Mouse (Mus musculus): ENCODE data around the gene Cd63.
A peak's percentile ranks its signal among the peaks of the same experiment; 100 is the strongest.

Gene Cd63

DNA sequence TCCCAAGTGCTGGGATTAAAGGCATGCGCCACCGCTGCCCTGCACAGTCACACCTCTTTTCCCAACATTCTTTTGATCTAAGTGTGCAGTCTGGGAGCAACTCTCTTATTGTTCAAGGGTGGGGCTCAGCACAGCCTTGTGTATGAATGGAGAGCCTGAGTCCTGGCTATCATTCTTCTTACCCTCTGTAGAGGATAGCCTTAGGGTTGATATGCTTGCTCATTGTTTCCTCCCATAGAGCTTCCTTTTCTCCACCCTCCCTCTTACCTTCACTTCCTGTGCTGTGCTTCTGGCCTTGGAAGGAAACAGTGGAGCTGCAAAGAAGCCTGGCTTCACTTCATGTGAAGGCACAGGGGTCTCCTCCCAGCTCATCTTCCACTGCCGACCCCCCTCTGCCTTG is at the start of gene Cd63:
Gene Cd63 (plus strand): TSS at position 292 of the 400 bp plus-strand sequence.
- DNase-seq (ENCODE audit: low read depth, low spot score), result no peak

DNA sequence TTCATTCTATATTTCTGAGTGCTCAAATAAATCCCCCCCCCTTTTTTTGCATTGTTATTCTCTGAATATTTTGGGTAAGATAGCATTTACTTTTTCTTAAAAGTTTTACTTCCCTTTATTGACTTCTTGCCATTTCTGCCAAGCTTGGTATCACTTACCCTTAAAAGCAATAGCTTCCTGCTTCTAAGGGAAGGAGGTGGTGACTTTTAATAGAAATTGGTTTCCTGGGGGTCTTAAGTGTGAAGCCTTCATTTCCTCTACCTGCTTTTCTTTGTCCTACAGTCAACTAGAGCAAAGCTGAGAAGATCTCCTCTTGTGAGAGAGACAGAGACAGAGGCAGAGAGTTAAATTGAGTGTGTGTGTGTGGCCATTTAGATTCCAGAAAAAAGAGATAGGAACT is 39.6 kb upstream of the Cd63 start:
- DNase-seq (ENCODE audit: low read depth, low spot score), result no peak

DNA sequence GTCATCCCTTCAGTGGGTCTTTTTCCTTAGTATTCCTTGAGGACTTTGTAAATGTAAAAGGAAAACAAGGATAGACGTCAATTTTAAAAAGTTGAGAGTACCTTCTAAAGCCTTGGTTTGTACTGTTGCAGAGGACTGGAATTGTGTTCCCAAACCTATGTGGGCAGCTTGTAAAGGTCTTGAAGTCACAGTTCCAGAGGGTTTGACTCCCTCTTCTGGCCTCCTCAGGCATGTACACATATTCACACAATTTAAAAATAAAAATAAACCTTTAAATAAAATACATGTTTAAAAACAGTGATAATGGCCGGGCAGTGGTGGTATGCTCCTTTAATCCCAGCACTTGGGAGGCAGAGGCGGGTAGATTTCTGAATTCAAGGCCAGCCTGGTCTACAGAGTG is 34.7 kb upstream of the Cd63 start:
- no peak for DNase-seq (ENCODE audit: low read depth, low spot score)

DNA sequence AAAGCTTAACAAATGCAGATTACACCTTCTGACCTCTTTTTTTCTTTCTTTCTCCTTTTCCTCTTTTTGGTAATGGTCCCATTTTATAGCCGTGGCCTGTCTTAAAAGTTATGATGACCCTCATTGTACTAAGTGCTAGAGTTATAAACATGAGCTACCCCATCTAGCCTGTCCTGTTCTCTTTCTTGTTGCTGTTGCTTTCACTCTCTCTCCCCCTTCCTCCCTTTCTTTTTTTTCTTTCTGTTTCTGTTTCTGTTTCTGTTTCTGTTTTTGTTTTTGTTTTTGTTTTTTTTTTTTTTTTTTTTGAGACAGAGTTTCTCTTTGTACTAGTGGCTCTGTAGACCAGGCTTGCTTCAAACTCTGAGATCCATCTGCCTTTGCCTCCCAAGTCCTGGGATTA is 34.3 kb upstream of the Cd63 start:
- no peak for DNase-seq (ENCODE audit: low read depth, low spot score)

DNA sequence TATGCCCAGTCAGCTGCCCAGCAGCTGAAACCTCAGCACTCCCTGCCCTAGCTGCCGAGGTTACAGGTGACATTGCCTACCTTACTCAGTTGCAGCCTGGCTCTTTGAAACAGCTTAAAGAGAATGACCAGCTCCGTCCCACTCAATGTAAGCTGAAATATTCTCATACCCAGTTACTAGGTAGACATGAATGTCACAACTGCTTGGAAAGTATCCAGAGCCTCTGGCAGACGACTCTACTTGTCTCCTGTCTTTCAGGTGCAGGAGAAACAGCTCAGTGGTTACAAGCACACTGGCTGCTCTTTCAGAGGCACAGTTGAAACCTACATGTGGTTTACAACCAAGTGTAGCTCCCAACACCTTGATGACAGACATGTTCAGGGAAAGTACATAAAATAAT is 30.4 kb upstream of the Cd63 start:
- no peak for DNase-seq (ENCODE audit: low read depth, low spot score)

DNA sequence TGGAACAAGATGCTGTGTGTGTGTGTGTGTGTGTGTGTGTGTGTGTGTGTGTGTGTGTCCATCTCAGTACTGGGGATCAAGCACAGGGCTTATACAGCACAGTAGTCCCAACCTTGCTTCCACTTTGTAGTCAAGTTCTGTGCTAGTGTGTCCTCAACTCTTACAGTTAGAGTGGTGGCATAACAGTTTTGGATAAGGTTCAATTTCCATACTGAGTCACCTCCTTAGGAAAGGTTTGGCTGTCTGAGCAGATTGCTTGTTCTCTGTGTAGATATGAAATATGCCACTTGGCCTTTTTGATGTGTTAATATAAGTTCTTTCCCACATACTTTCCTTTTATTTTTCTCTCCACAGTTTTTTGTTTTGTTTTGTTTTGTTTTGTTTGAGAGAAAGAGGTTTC is 22.5 kb upstream of the Cd63 start:
- DNase-seq (ENCODE audit: low read depth, low spot score), result no peak

DNA sequence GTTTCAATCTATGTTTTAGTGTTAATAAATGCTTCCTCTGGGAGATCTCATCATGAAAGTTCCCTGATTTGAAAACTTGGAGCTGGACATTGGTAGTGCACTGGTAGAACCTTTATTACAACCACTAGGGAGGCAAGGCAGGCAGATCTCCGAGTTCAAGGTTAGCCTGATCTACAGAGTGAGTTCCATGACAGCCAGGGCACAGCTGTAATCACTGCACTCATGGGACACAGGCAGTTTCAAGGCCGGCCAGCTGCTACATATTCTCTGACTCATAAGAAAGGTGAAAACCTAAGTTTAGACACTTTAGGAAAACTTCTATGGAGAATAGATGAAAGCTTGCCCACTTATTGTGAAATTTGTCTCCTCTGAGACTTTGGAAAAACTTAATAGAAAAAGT is 22.0 kb upstream of the Cd63 start:
- DNase-seq (ENCODE audit: low read depth, low spot score), result no peak

DNA sequence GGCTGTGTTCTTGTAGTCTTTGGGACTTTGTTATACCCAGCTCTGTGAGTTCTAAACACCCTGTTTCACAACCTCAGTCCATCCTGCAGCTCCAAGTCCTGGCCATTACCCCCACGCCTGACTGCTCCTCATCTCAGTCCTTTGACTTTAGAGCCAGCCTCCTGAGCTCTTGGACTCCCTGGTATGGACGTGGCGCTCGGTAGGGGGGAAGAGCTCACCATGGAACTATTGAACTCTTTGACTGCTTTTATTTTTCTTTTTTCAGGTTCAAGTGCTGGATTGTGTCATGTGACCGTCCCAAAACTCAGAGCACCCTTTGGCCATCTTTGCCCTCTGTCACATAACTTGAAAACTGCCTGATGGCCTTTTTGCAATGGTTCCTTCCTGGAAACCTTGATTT is 18.7 kb upstream of the Cd63 start:
- no peak for DNase-seq (ENCODE audit: low read depth, low spot score)

DNA sequence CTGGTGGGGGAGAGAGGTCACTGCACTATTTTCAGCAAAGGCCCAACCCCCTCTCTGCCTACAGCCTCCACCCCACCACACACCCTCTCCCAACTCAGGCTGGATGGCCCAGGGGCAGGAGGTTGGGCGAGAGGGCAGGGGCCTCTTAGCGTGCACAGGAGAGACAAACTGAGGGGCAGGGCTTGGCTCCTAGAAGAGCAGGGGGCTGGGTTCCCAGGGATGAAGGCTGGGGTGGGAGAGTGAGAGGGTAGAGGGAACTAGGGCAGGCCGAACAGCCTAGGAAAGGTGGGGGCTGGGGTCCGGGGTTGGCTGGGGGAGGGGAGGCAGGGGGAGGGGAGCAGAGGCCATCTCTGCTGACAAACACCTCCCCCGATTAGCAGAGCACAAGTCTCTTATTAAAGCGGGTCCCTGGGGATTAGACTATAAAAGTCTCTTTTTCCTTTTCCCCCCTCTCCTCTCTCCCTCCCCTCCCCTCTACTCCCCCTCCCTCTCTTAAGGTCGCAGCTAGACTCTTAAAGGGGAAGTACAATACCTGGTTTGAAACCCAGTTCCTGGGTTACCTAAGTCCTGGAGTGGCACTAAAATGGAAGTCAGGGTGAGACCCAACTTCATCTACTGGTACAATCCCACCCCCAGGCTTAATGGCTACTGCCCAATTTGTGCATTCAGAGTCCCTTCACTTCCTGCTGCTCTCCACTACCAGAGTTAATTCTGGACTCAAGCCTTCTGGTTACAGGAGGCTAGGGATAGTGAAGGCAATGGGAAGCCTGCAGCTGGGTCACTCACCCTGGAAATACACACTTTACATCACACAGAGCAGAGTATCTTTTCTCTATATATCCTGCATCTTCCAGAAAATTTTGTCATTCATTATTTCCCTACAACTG is 11.6 kb upstream of the Cd63 start:
- peak; percentile 67 for DNase-seq (ENCODE audit: low read depth, low spot score)

DNA sequence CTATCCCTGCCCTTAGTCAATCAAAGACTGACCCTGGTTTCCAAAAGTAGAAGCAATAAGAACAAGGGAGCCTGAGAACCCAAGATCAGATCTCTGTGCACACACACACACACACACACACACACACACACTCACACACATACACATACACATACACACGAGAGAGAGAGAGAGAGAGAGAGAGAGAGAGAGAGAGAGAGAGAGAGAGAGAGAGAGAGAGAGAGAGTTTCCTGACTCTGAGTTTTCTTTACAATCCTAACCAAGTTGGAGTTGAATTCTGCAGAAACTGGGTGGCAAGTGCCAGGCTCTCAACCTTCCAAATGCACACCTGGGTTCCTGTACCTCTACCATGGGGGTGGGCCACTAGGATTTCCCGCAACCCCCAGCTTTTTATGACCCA is 10.9 kb upstream of the Cd63 start:
- DNase-seq (ENCODE audit: low read depth, low spot score), result no peak

DNA sequence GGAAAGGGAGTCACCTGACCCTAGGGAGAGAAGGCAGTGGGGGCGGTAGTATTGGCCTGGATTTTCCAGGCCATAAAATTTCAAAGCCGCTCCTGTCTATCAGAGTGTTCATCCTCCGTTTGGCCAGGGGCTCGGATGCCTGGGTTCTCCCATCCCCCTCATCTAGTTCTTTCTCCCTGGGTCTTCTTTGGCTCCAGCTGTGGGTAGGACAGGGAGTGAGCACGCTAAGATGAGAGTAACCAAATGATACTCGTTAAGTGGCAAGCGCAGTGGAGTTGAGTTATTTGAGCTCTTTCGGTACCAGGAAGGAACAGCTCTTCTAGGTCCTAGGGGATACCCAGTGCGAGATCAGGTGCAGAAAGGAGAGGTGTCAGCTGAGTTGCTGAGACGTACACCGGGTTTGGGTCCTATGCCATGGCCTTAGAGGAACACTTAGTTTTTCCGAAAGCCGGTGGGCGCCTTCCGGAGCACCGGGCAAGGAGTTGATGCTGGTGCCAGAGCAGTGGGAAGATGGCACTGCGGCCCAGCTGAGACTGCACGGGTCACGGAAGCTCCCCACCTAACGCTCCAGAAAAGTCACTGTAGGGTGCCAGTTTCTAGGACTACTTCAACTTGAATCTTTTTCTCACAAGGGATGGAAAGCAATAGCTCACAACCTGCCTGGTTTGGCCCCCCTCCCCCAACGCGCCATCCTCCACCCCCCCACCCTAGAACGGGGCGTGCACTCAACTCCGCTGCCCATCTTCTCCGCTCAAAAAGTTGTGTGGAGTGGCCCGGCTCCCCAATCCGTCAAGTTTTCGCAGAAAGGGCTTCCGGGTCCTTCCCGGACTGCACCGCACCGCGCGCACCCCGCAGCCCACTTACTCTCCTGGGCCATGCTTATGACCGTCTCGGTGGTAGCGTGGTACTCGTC is 10.2 kb upstream of the Cd63 start:
- DNase-seq (ENCODE audit: low read depth, low spot score), result no peak

DNA sequence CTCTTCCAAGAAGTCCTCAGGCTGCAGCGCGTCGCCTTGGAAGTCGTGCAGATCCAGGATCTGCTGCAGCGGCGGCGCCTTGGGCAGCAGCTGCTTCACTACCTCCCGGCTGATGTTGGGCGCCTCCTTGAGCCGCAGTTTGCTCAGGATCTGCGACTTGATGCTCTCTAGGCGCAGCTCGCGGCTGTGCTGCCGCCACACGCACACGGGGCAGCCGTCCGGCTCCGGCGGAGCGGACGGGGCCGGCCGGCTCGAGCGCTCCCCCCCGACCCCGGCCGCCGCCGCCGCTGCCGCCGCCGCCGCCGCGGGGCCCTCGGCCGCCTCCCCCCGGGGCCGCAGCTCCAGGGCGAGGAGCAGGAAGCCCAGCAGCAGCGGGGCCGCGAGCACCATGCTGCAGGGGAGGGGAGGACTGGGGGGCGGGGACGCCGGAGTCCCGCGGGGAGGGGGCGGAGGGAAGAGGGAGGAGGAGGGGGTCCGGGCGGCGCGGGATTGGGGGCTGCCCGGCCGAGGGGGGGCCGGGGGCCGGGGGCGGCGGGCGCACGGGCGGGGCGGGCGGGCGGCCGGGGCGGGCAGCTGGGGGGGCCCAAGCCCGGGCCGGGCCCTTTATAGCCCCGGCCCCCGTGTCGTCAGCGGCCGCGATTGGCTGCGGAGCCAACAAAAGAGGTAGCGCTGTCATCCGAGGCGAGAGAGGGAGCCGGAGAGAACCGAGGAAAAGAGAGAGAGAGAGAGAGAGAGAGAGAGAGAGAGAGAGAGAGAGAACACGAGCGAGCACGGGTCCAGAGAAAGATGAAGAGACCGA is 9.3 kb upstream of the Cd63 start, which contains the start of gene Gdf11:
Gene Gdf11 (minus strand): TSS at position 423 of the 799 bp plus-strand sequence.
- DNase-seq (ENCODE audit: low read depth, low spot score), result peak; percentile 77

DNA sequence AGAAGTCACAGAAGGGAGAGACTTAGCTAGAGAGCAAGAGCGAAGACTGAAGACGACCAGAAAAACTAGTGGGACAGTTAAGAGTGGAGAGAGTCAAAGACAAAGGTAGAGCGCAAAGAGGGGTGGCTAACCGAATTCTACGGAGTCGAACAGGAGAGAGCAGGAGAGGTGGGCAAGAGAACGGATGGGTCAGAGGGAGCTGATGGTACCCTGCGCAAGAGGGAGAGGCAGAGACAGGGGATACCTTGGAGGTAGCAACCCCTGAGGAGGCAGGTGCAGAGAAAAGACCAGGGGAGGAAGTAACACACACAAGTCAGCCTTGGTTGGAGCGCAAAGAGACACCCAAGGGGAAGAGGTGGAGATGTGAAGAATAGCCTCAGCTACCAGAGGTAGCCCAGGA is 8.5 kb upstream of the Cd63 start:
- DNase-seq (ENCODE audit: low read depth, low spot score), result no peak

DNA sequence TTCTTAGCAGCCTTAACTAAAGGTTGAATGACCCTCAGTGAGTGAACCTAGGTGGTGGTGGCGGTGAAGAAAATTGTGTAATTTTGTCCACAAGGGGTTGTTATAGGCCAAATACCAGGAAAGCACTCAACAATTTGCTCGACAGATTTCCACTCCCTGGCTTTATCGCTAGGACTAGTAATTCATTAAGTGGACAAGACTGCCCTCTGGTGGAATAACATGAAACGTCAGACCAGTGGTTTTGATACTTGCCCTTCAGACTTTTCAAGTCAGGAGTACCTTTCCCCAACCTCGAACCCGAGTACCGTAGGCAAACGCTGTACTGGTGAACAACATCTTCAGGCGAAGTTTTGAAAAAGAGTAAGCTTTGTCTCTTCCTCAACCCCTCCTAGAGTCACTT is 5.4 kb upstream of the Cd63 start:
- DNase-seq (ENCODE audit: low read depth, low spot score), result peak; percentile 81

DNA sequence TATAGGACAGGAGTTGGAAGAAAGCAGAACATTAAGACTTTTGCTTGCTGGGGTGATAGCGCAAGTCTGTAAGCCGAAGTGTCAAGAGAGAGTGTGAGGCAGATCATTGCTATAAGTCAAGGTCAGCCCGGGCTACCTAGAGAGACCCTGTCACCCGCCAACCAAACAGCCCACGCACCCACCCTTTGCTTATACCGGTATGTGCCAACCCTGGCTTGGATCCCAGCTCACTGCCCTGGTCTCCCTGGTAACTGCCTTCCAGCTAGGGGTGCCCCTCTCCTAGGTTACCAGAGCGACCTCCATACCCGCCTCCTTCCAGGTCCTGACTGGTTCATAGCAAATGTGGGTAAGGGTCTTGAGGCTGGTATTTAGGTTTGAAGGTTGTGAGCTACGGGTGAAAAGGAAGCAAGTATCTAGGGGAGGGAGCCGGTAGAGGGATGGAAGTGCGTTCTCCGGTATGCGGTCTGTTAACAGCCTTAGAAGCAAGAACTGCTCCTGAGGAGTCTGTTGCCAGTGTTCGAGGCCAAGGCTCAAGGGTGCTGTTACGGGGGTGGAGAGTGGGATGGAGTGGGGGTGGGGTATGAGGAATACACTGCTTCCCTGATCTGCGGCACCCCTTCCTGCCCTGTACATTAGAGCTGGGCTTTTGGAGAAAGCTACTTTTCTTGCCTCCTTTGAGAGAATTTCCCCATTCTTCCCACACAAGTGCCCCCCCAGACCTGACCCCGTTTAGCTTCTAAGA is 4.7 kb upstream of the Cd63 start:
- DNase-seq (ENCODE audit: low read depth, low spot score), result no peak

DNA sequence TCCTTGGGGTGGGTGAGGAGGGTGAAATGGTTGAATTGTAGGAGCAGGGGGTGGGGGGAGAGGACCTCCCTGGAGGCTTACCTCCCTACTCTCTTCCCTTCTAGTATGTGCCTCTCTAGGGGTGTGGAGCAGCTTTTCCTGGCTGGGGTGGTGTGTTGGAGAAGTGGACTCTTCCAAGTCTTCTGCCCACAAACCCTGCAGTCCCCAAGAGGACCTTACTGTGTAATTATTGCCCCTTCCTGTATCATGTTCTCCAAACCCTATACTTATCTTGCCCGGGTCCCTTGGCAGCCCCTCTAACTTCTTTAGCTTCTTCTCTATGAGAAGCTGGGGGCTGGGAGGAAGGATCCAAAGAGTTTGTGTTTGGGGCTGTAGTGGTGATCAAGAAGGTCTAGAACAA is 4.0 kb upstream of the Cd63 start:
- DNase-seq (ENCODE audit: low read depth, low spot score), result no peak

DNA sequence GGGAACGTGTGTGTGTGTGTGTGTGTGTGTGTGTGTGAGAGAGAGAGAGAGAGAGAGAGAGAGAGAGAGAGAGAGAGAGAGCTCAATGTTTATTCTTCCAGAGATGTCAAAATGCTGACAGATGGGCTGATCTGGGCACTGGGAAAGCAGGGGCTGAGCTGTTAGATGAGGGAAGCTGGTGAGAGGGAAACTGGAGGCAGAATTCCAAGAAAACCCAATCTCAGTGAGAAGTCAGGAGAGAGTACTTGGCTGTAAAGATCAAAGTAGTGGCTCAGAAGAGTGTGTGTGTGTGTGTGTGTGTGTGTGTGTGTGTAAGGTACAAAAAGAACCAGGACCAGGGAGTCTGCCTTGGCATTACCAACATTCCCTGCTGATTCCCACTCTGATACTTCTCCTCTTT is 3.3 kb upstream of the Cd63 start:
- DNase-seq (ENCODE audit: low read depth, low spot score), result no peak

DNA sequence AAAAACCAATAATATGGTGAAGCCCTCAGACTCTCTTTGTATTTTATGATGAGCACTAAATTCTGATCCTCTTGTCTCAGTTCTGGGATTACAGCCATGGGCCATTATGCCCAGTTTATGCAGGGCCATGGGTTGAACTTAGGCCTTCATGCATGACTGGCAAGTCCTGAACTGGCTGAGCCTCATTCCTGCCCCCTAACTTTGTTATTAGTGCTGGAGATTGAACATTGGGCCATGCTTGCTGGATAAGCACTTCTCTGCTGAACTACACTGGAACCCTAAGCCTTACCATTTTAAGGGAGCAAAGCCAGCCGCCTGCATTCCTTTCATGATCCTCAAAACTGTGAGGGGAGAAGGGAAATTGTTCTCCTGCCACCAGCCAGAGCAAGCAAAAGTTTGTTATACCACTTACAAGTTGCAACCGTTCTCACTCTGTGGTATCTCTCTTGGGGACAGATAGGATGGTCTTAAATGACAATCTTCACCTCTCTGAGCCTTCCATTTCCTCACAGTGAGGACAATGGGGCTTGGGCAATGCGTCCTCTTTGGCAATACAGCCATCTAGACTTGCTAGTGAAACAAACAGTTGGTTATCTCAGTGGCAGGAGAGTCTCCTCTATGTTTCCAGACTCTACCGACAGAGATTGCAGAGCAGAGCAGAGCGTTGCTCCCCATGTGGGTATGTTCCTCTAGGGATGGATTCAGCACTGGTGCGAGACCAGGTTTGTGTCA is 864 bp upstream of the Cd63 start:
- DNase-seq (ENCODE audit: low read depth, low spot score), result no peak

DNA sequence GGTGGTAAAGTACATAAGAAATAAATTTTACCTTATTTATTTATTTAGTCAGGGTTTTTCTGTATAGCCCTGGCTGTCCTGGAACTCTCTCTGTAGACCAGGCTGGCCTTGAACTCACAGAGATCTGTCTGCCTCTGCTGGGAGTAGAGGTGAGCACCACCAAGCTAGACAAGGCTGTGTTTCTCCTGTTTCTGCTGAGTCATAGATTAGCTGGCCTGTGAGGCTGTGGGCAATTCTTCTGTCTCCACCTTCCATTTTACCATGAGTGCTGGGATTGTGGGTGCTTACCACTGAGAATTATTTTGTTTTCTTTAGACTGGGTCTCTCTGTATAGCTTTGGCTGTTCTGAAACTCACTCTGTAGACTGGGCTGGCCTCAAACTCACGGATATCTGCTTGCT is 620 bp downstream of the Cd63 start:
- DNase-seq (ENCODE audit: low read depth, low spot score), result no peak

DNA sequence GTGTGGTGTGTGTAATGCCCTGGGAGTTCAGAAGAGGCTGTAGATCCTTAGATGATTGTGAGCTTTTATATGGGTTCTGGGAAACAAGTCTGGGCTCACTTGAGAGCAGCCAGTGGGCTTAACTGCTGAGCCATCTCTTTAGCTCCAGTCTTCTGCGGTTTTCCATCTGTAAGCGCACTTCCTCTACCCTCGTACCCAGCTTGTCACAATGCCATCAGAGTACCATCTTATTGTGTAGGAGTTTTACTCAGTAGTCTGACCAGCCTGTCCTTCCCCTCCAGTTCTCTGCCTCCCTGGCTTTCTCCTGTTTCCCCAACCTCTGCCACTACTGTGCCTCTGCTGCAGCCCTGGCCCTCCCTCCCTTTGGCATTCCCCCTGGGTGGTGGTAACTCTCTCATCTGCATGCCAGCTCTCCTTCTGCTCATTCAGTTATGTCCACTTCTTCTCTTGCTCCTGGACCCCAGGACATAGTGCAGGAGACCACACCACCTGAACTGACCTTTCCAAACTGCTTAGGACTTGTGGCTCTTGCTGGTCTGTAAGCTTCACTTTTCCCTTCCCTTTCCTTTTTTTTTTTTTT is 1.7 kb downstream of the Cd63 start:
- DNase-seq (ENCODE audit: low read depth, low spot score), result no peak
